Mouse (Mus musculus) kidney, adult 2 months (tissue): ENCODE results near the gene Dnah5.

ENCODE experiments used
- CTCF ChIP-seq: fragments of 200-500 bp; conservative IDR thresholded peaks from 2 replicates; pipeline ENCODE4 v1.5.1; 2011; ENCODE audit warnings: low read depth, mild to moderate bottlenecking, control low read depth, low read length, moderate library complexity, mixed read lengths; ENCODE audit not compliant: insufficient read depth, insufficient read length
- POLR2A ChIP-seq: fragments of 200-500 bp; IDR thresholded peaks from one replicate; pipeline ENCODE4 v1.6.1; 2011; ENCODE audit warnings: low read depth, low read length, control low read depth

DNA sequence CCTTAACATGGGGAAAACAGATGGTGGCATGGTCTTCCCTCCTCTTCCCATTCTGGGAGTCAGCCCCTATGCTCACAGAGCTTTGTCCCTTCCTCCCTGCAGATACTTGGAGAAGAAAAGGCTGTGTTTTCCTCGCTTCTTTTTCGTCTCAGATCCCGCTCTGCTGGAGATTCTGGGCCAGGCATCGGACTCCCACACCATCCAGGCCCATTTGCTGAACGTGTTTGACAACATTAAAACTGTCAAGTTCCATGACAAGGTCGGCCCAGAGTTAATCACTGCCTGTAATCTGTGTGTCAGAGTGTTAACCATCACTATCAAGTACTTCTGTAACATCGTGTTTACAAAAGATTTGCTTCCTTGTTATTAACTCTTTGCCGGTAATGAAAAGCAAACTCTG, 103.6 kb downstream of the Dnah5 start:
- no peak for TF ChIP-seq CTCF
- no peak for TF ChIP-seq POLR2A
